Mouse (Mus musculus): ENCODE measurements around the gene Gm10645. TPM values are rescaled to one million over a fixed set of nuclear protein-coding genes. Genes with fewer than 3 reads are reported as not detected.
A peak's percentile ranks its signal among the peaks of the same experiment; 100 is the strongest.

Gm10645 gene
- polyA plus RNA-seq, 2 experiments: 0.09 to 0.15 TPM

- Histone ChIP-seq H3K4me2 (ENCODE audit: low read depth) (no peak overlapping the region), H3K9me3 (ENCODE audit: control insufficient read depth, low read length) (no peaks in the 10 kb centered on the region), H3K27me3 (ENCODE audit: control insufficient read depth, insufficient read depth, low read length) (no peaks in the 10 kb centered on the region), H3K4me3 (ENCODE audit: insufficient read depth in 1 of 2, low read depth in 2 of 2, low read length in 2 of 2) (no peak overlapping the region), H3K27ac (no peak overlapping the region), H3K4me1 (replicated peaks; ENCODE audit: control insufficient read depth in 2 of 2, insufficient read depth in 2 of 2, low read length in 1 of 2) (no peaks in the 10 kb centered on the region), H3K36me3 (replicated peaks; ENCODE audit: control insufficient read depth, insufficient read depth, low read depth) (no peaks in the 10 kb centered on the region), H3K9ac (replicated peaks) (no peak overlapping the region)
- DNase-seq (ENCODE audit: low read depth in 3 of 3, low spot score in 3 of 3) (no peak), ATAC-seq (ENCODE audit: insufficient read depth) (no peak)
- 75% methylated on average over 10 of the region's 10 CpGs for WGBS (ENCODE audit: insufficient replicate concordance)
- TF ChIP-seq EP300 (IDR thresholded peaks at IDR 0.05; ENCODE audit: low read depth) (no peak), CTCF (IDR thresholded peaks at IDR 0.05; ENCODE audit: low read depth) (no peak)
These were observed 21.5 kb upstream of the Gm10645 start for GRCm38 (mm10) chr8:83187363-83187962.

DNA sequence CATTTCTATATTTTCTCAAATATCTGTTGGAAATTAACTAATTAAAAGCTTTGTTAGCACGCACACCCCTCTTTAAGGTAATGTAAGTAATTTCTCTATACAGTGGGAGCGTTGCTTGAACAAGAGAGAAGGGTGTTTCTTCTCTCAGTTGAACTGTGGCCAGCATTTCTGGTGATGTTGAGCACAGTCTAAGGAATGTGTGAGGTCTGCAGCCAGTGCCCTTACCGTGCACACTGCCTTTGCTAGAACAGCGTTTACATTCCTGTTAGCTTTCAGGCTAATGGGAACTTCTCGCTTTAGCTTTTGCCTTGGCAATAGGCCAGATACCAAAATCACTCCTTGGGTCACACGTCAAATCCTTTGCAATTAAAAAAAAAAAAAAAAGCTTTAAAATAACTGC is 20.4 kb upstream of the Gm10645 start:
- Histone ChIP-seq H3K27me3 (ENCODE audit: control insufficient read depth, insufficient read depth, low read length) (no peaks in the 10 kb centered on the region), H3K36me3 (replicated peaks; ENCODE audit: control insufficient read depth, insufficient read depth, low read depth) (no peaks in the 10 kb centered on the region), H3K4me2 (ENCODE audit: low read depth) (no peak overlapping the region), H3K9ac (replicated peaks) (no peak overlapping the region), H3K27ac (no peak overlapping the region), H3K9me3 (ENCODE audit: control insufficient read depth, low read length) (no peaks in the 10 kb centered on the region), H3K4me1 (replicated peaks; ENCODE audit: control insufficient read depth in 2 of 2, insufficient read depth in 2 of 2, low read length in 1 of 2) (no peaks in the 10 kb centered on the region), H3K4me3 (ENCODE audit: insufficient read depth in 1 of 2, low read depth in 2 of 2, low read length in 2 of 2) (no peak overlapping the region)
- DNase-seq (ENCODE audit: low read depth in 3 of 3, low spot score in 3 of 3) (no peak), ATAC-seq (ENCODE audit: insufficient read depth) (no peak)
- 64% methylated on average over 6 of the region's 6 CpGs for WGBS (ENCODE audit: insufficient replicate concordance)
- TF ChIP-seq CTCF (IDR thresholded peaks at IDR 0.05; ENCODE audit: low read depth) (no peak), EP300 (IDR thresholded peaks at IDR 0.05; ENCODE audit: low read depth) (no peak)

DNA sequence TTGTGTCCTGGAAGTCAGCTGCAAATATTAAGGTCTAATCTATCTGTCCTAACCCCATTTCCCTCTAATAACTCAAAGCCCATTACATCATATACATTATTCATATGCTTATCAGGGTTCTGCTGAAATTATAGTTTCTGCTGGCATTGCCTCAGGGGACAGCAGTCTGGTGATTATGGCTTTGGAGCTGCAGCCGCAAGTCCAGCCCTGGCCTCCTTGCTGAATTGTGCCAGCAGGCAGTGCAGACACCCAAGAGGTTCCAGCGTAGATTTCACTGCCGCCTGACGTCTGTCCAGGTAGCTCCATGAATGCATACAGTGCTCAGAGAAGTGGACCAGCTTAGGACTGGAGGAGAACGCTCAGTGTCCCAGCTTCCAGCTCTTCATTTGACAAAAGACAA is 16.8 kb upstream of the Gm10645 start:
- Histone ChIP-seq H3K4me3 (ENCODE audit: insufficient read depth in 1 of 2, low read depth in 2 of 2, low read length in 2 of 2) (no peak overlapping the region), H3K9ac (replicated peaks) (no peak overlapping the region), H3K27ac (no peak overlapping the region), H3K27me3 (ENCODE audit: control insufficient read depth, insufficient read depth, low read length) (no peaks in the 10 kb centered on the region), H3K9me3 (ENCODE audit: control insufficient read depth, low read length) (no peaks in the 10 kb centered on the region), H3K36me3 (replicated peaks; ENCODE audit: control insufficient read depth, insufficient read depth, low read depth) (no peaks in the 10 kb centered on the region), H3K4me2 (ENCODE audit: low read depth) (no peak overlapping the region), H3K4me1 (replicated peaks; ENCODE audit: control insufficient read depth in 2 of 2, insufficient read depth in 2 of 2, low read length in 1 of 2) (peaks cover 0 to 8% of the 10 kb centered on the region in 2 experiments; a peak in 2 of 4 replicates)
- WGBS (ENCODE audit: insufficient replicate concordance): 75% methylated on average over 5 of the region's 5 CpGs
- TF ChIP-seq CTCF (IDR thresholded peaks at IDR 0.05; ENCODE audit: low read depth): no peak
- TF ChIP-seq EP300 (IDR thresholded peaks at IDR 0.05; ENCODE audit: low read depth): no peak
- ATAC-seq (ENCODE audit: insufficient read depth) (no peak), DNase-seq (ENCODE audit: low read depth in 3 of 3, low spot score in 3 of 3) (no peak)

DNA sequence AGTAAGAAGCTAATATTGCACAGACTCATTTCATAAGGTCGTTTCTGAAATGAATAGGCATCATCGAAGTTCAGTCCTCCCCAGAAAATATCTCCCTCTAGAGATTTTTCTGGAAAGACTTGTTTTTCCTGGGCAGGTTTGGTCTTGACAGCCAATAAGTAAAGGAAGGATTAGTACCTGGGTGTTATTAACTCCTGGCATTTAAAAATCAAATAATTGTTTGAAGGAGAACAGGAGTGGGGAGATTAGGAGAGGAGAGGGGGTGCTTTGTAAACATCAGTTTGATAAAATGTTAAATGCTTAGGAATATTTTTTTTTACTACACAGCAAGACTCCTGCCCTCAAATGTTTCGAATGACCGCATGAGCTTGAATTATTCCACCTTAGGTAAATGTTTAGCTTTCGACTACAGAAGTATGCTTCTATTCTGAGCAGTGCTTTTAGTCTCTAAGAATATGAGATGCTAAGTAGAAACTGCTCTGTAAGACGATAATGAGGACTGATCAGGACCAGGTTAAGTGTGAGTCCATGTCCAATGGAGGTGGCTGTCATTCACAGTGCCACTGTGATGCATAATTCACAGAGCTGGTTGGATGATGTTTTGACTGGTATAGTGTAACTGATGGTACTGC is 16.0 kb upstream of the Gm10645 start:
- no peak overlapping the region for H3K9ac ChIP-seq (replicated peaks)
- no peak overlapping the region for H3K4me3 ChIP-seq (ENCODE audit: insufficient read depth in 1 of 2, low read depth in 2 of 2, low read length in 2 of 2)
- H3K4me2 ChIP-seq (ENCODE audit: low read depth): no peak overlapping the region
- peaks cover 0 to 9% of the 10 kb centered on the region in 2 experiments; a peak in 2 of 4 replicates for H3K4me1 ChIP-seq (replicated peaks; ENCODE audit: control insufficient read depth in 2 of 2, insufficient read depth in 2 of 2, low read length in 1 of 2)
- no peaks in the 10 kb centered on the region for H3K9me3 ChIP-seq (ENCODE audit: control insufficient read depth, low read length)
- H3K27ac ChIP-seq: no peak overlapping the region
- DNase-seq (ENCODE audit: low read depth in 3 of 3, low spot score in 3 of 3) (no peak), ATAC-seq (ENCODE audit: insufficient read depth) (no peak)
- no peaks in the 10 kb centered on the region for H3K27me3 ChIP-seq (ENCODE audit: control insufficient read depth, insufficient read depth, low read length)
- TF ChIP-seq EP300 (IDR thresholded peaks at IDR 0.05; ENCODE audit: low read depth): no peak
- no peak for TF ChIP-seq CTCF (IDR thresholded peaks at IDR 0.05; ENCODE audit: low read depth)
- 59% methylated on average over 6 of the region's 6 CpGs for WGBS (ENCODE audit: insufficient replicate concordance)
- H3K36me3 ChIP-seq (replicated peaks; ENCODE audit: control insufficient read depth, insufficient read depth, low read depth): no peaks in the 10 kb centered on the region

- Histone ChIP-seq H3K9me3 (ENCODE audit: control insufficient read depth, low read length) (no peaks in the 10 kb centered on the region), H3K4me1 (replicated peaks; ENCODE audit: control insufficient read depth in 2 of 2, insufficient read depth in 2 of 2, low read length in 1 of 2) (peaks cover 0 to 9% of the 10 kb centered on the region in 2 experiments; a peak in 2 of 4 replicates), H3K36me3 (replicated peaks; ENCODE audit: control insufficient read depth, insufficient read depth, low read depth) (no peaks in the 10 kb centered on the region), H3K27me3 (ENCODE audit: control insufficient read depth, insufficient read depth, low read length) (no peaks in the 10 kb centered on the region), H3K9ac (replicated peaks) (no peak overlapping the region), H3K4me2 (ENCODE audit: low read depth) (peak overlapping the region; percentile 26; the same call in 1 of the 2 replicates), H3K4me3 (ENCODE audit: insufficient read depth in 1 of 2, low read depth in 2 of 2, low read length in 2 of 2) (no peak overlapping the region), H3K27ac (no peak overlapping the region)
- 6% methylated on average over 9 of the region's 9 CpGs for WGBS (ENCODE audit: insufficient replicate concordance)
- DNase-seq (ENCODE audit: low read depth in 3 of 3, low spot score in 3 of 3) (no peak), ATAC-seq (ENCODE audit: insufficient read depth) (peak; percentile 13; the same call in 1 of the 2 replicates)
- TF ChIP-seq EP300 (IDR thresholded peaks at IDR 0.05; ENCODE audit: low read depth): no peak
- TF ChIP-seq CTCF (IDR thresholded peaks at IDR 0.05; ENCODE audit: low read depth): 0 out of 2 replicates have a peak, but pooled peaks have one; percentile 15
These were observed 12.3 kb upstream of the Gm10645 start for GRCm38 (mm10) chr8:83178228-83178742.

Measured in liver, embryonic 14.5 days (tissue).